14 mouse cellular contexts compared by ENCODE assay signal in genomic region chr8:47260751-47261474, GRCm38 (mm10).
A peak's percentile ranks its signal among the peaks of the same experiment; 100 is the strongest.
DNase-seq lines count a peak whose midpoint lies in the region; ATAC-seq lines count a peak whose summit lies in the region.
"Had no signal": no experiment of that assay in that cellular context is flagged by ENCODE, and none has a peak within 500 bp of the region (broad histone marks: within the 10 kb centered on the region; RNA-seq: fewer than 3 reads in every experiment).

No protein-coding gene starts in this region.

- no peak overlapping the region for H3K4me3 ChIP-seq in heart, embryonic 10.5 days
- H3K4me3 ChIP-seq in neural tube, embryonic 13.5 days: no peak overlapping the region
- no peak overlapping the region for H3K4me3 ChIP-seq in midbrain, embryonic 13.5 days (replicated peaks)
- H3K4me3 ChIP-seq: embryonic facial prominence, embryonic 13.5 days had no signal

- H3K27ac ChIP-seq in heart, embryonic 10.5 days: 0 out of 2 replicates have a peak overlapping the region, but pooled peaks have one; percentile 42
- H3K27ac ChIP-seq in neural tube, embryonic 13.5 days (replicated peaks): no peak overlapping the region; the same call in 1 of the 2 replicates
- 0 out of 2 replicates have a peak overlapping the region, but pooled peaks have one; percentile 14 for H3K27ac ChIP-seq in midbrain, embryonic 13.5 days
- H3K27ac ChIP-seq: embryonic facial prominence, embryonic 13.5 days had no signal

- no peak overlapping the region for H3K4me2 ChIP-seq in neural tube, embryonic 13.5 days
- H3K4me2 ChIP-seq in midbrain, embryonic 13.5 days (replicated peaks): no peak overlapping the region
- H3K4me2 ChIP-seq: embryonic facial prominence, embryonic 13.5 days had no signal

- H3K9ac ChIP-seq in neural tube, embryonic 13.5 days: 0 out of 2 replicates have a peak overlapping the region, but pooled peaks have one; percentile 45
- 0 out of 2 replicates have a peak overlapping the region, but pooled peaks have one; percentile 19 for H3K9ac ChIP-seq in midbrain, embryonic 13.5 days (replicated peaks)
- H3K9ac ChIP-seq: embryonic facial prominence, embryonic 13.5 days had no signal

- H3K27me3 ChIP-seq in heart, embryonic 10.5 days (ENCODE audit: insufficient read depth, poor library complexity, severe bottlenecking): no peaks in the 10 kb centered on the region
- no peaks in the 10 kb centered on the region for H3K27me3 ChIP-seq in neural tube, embryonic 13.5 days
- H3K27me3 ChIP-seq in midbrain, embryonic 13.5 days: no peaks in the 10 kb centered on the region
- H3K27me3 ChIP-seq: embryonic facial prominence, embryonic 13.5 days had no signal

- peaks cover 12% of the 10 kb centered on the region; the same call in 1 of the 2 replicates for H3K4me1 ChIP-seq in heart, embryonic 10.5 days
- H3K4me1 ChIP-seq in neural tube, embryonic 13.5 days (replicated peaks): peaks cover 73% of the 10 kb centered on the region
- H3K4me1 ChIP-seq in midbrain, embryonic 13.5 days (replicated peaks): peaks cover 71% of the 10 kb centered on the region

- no peaks in the 10 kb centered on the region for H3K36me3 ChIP-seq in heart, embryonic 10.5 days
- no peaks in the 10 kb centered on the region for H3K36me3 ChIP-seq in neural tube, embryonic 13.5 days
- H3K36me3 ChIP-seq in midbrain, embryonic 13.5 days: no peaks in the 10 kb centered on the region
- H3K36me3 ChIP-seq: embryonic facial prominence, embryonic 13.5 days had no signal

- WGBS in heart, embryonic 10.5 days: 35% methylated on average over 12 of the region's 12 CpGs
- WGBS in neural tube, embryonic 13.5 days: 50% methylated on average over 12 of the region's 12 CpGs
- WGBS in midbrain, embryonic 13.5 days: 41% methylated on average over 12 of the region's 12 CpGs

- no peak for DNase-seq in heart, embryonic 10.5 days (ENCODE audit: low spot score)
- no peak for DNase-seq in heart, adult 11 months
- DNase-seq in neural tube, embryonic 10.5 days (ENCODE audit: extremely low spot score, low spot score): no peak
- DNase-seq in urinary bladder, adult 18-20 months (ENCODE audit: low spot score in 2 of 2): no peak
- no peak for DNase-seq in spleen, adult 18-20 months
- DNase-seq in natural killer cell, adult 2 months (ENCODE audit: low spot score in 2 of 2): no peak
- DNase-seq: adrenal gland, postnatal 25 days; cerebellum, adult 2 months; liver; lung, postnatal 14 days; thymus, postnatal 36 days had no signal

- peak; percentile 16; the same call in 1 of the 2 replicates for ATAC-seq in neural tube, embryonic 13.5 days (ENCODE audit: low read depth)
- peak; percentile 35; the same call in 1 of the 2 replicates for ATAC-seq in midbrain, embryonic 13.5 days

- H3K9me3 ChIP-seq in heart, embryonic 10.5 days: no peaks in the 10 kb centered on the region
- no peaks in the 10 kb centered on the region for H3K9me3 ChIP-seq in neural tube, embryonic 13.5 days
- no peaks in the 10 kb centered on the region for H3K9me3 ChIP-seq in midbrain, embryonic 13.5 days
- H3K9me3 ChIP-seq: embryonic facial prominence, embryonic 13.5 days had no signal
